Mouse (Mus musculus) midbrain, embryonic 14.5 days (tissue): ENCODE data around the gene Ddx4. TPM values are rescaled to one million over a fixed set of nuclear protein-coding genes. Genes with fewer than 3 reads are reported as not detected.

Source experiments
- ATAC-seq: fragments of 200-750 bp; cut with Nextera tagmentation; 2 replicates; pipeline ENCODE4 v1.8.0; 2017; ENCODE audit warnings: moderate number of reproducible peaks, moderate library complexity; ENCODE audit not compliant: low FRiP score, low TSS enrichment
- DNase-seq: peaks from one replicate; pipeline ENCODE4 v3.0.0-alpha.2; 2015
- H3K27ac ChIP-seq: fragments of 300-500 bp; sonication (generic); replicated peaks from 2 replicates; pipeline ENCODE4 v1.5.1; 2014; ENCODE audit warnings: mild to moderate bottlenecking, low read depth, low read length, moderate library complexity
- H3K27me3 ChIP-seq: fragments of 300-500 bp; sonication (generic); 2 replicates; pipeline ENCODE4 v1.6.1; 2014; ENCODE audit warnings: low read length, control low read depth, mixed read lengths; ENCODE audit not compliant: control insufficient read depth, insufficient read depth
- H3K36me3 ChIP-seq: fragments of 300-500 bp; sonication (generic); 2 replicates; pipeline ENCODE4 v1.6.1; 2014; ENCODE audit warnings: low read length, control low read depth; ENCODE audit not compliant: control insufficient read depth, insufficient read depth
- H3K4me1 ChIP-seq: fragments of 300-500 bp; sonication (generic); 2 replicates; pipeline ENCODE4 v1.6.1; 2014; ENCODE audit warnings: mild to moderate bottlenecking, antibody characterized with exemption, low read length, control low read depth; ENCODE audit not compliant: control insufficient read depth, insufficient read depth
- H3K4me2 ChIP-seq: fragments of 300-500 bp; sonication (generic); 2 replicates; pipeline ENCODE4 v1.6.1; 2014; ENCODE audit warnings: mild to moderate bottlenecking, low read length, moderate library complexity
- H3K4me3 ChIP-seq: fragments of 300-500 bp; sonication (generic); replicated peaks from 2 replicates; pipeline ENCODE4 v1.5.1; 2014; ENCODE audit warnings: low read depth, low read length
- H3K9ac ChIP-seq: fragments of 300-500 bp; sonication (generic); replicated peaks from 2 replicates; pipeline ENCODE4 v1.6.1; 2014; ENCODE audit warnings: mild to moderate bottlenecking, low read length, moderate library complexity
- H3K9me3 ChIP-seq: fragments of 300-500 bp; sonication (generic); 2 replicates; pipeline ENCODE4 v1.6.1; 2016; ENCODE audit warnings: low read length, control low read depth, mixed read lengths; ENCODE audit not compliant: control insufficient read depth
- WGBS: fragments of 180-500 bp; shearing (Covaris S2); extraction: QIAGEN DNeasy Blood & Tissue Kit; methylation state at CpG from one replicate; pipeline ENCODE4 v1.1.7; 2014; 5-methylcytosine and 5-hydroxymethylcytosine counted together
- polyA plus RNA-seq: library from polyadenylated mRNA; unstranded; fragments of >200 nt; fragmentation: Nextera tagmentation; extraction: Ambion mirVana; gene quantifications from 2 replicates; pipeline ENCODE4 v1.2.1, GENCODE M21; 2014

Gene Ddx4
- polyA plus RNA-seq, 1 experiment from 2014 or later = 2.4 TPM

DNA sequence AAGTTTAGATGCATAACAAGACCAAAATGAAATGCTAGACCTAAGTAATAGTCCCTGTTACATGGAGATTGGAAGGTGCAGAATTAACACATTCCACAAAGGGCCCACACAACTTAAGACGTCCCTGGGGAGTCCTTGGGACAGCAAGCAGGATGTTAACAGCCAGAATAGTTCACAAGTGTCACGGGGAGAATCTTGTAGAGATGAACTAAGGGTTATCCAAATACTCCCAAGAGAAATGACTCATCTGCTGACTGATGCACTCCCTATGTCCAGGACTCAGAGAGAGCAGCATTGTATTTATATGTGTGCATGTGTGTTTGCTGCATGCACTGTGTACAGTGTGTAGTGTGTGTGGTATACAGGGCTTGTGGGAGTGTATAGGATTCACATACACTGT is 95.8 kb downstream of the Ddx4 start:
- H3K4me2 ChIP-seq = no peak overlapping the region
- WGBS = 63% methylated on average over 2 of the region's 2 CpGs

DNA sequence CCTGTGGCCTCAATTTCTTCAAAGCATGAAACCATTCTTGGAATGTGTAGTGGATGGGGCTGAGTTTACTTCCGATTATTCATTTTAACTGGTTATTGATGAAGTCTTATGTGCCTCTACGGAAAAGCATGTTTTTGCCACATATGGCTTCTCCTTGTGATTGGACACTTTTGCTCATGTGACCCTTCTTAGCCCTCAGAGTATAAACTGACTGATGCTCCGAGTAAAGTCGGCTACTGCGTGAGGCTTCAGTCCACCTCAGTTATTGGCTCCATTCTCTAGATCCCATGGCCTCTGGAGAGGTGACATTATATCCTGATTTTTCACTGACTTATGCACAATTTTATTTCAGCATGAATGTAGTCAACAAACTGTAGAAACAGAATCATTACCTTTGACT is 99.0 kb downstream of the Ddx4 start:
- no peaks in the 10 kb centered on the region for H3K27me3 ChIP-seq
- 93% methylated on average over 5 of the region's 5 CpGs for WGBS
- no peaks in the 10 kb centered on the region for H3K4me1 ChIP-seq
- no peaks in the 10 kb centered on the region for H3K36me3 ChIP-seq
- H3K4me3 ChIP-seq = no peak overlapping the region
- H3K9me3 ChIP-seq = no peaks in the 10 kb centered on the region
- H3K4me2 ChIP-seq = no peak overlapping the region
- DNase-seq (no peak), ATAC-seq (no peak)
- H3K9ac ChIP-seq = no peak overlapping the region
- H3K27ac ChIP-seq = no peak overlapping the region

More for the DNA sequence above, 95.8 kb downstream of the Ddx4 start:
- Histone ChIP-seq H3K36me3 (no peaks in the 10 kb centered on the region), H3K4me1 (no peaks in the 10 kb centered on the region), H3K4me3 (no peak overlapping the region), H3K9me3 (no peaks in the 10 kb centered on the region), H3K27me3 (no peaks in the 10 kb centered on the region), H3K9ac (no peak overlapping the region), H3K27ac (no peak overlapping the region)
- DNase-seq (no peak), ATAC-seq (no peak)

DNA sequence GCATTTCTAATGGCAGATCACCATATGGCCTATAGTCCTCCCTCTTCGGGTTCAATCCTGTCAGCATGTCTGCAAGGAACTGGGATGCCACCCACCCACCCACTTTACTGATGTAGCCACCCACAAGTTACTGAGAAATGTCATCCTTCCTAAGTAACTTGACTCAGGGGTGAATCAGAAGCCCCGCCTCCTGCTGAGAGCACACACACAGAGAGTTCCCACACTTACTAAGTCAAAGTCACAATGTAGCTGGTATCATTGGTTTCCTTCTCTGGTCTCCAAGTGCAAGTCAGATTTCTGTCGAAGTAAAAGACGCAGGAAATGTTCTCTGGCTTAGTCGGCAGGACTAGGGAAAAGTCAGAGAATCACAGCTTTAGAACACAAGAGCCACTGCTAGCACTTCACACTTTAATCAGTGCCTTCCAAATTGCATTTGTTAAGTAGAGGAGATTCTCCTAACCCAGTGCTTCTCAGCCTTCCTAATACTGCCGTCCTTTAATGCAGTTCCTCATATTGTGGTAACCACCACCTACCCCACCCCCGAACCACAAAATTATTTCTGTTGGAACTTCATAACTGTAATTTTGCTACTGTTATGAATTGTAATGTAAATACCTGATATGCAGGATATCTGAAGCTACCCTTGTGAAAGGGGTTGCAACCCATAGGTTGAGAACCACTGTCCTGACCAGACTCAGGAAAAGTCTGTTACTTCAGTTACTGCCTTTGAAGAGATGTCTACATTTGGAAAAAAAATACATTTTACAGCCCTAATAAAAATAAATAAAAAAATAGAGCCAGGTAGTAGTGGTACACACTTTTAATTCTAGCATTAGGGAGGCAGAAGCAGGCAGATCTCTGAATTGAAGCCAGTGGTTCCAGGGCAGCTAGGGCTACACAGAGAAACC is 100.4 kb downstream of the Ddx4 start:
- no peaks in the 10 kb centered on the region for H3K4me1 ChIP-seq
- DNase-seq (no peak), ATAC-seq (no peak)
- no peaks in the 10 kb centered on the region for H3K27me3 ChIP-seq
- no peak overlapping the region for H3K4me3 ChIP-seq
- no peak overlapping the region for H3K4me2 ChIP-seq
- WGBS = 90% methylated on average over 7 of the region's 7 CpGs
- H3K9me3 ChIP-seq = no peaks in the 10 kb centered on the region
- H3K36me3 ChIP-seq = no peaks in the 10 kb centered on the region
- H3K9ac ChIP-seq = no peak overlapping the region
- no peak overlapping the region for H3K27ac ChIP-seq

Other genes starting within 250 kb of the Ddx4 start
- 9.7 and 20.7 TPM in 2 replicates for gene Il6st, start 188.4 kb downstream of the Ddx4 start, polyA plus RNA-seq
- not detected in 2 replicates for gene Il31ra, start 58.1 kb downstream of the Ddx4 start, polyA plus RNA-seq
- gene Slc38a9, start 8.3 kb upstream of the Ddx4 start, polyA plus RNA-seq = 24.4 and 25.1 TPM in 2 replicates
- gene Plpp1, start 148.3 kb upstream of the Ddx4 start, polyA plus RNA-seq = 48.3 and 57.7 TPM in 2 replicates